Mouse (Mus musculus) heart, embryonic 11.5 days (tissue): ENCODE measurements around the gene Mcf2l. TPM values are rescaled to one million over a fixed set of nuclear protein-coding genes. Genes with fewer than 3 reads are reported as not detected.

Source experiments
- ATAC-seq: fragments of 200-750 bp; cut with Nextera tagmentation; replicated peaks from 2 replicates; pipeline ENCODE4 v1.8.0; 2017; ENCODE audit warnings: moderate library complexity; ENCODE audit not compliant: insufficient number of reproducible peaks, low FRiP score, low TSS enrichment
- H3K27ac ChIP-seq: fragments of 300-500 bp; sonication (generic); 2 replicates; pipeline ENCODE4 v1.5.1; 2014; ENCODE audit warnings: mild to moderate bottlenecking, low read depth, low read length
- H3K27me3 ChIP-seq: fragments of 300-500 bp; sonication (generic); 2 replicates; pipeline ENCODE4 v1.6.1; 2014; ENCODE audit warnings: mild to moderate bottlenecking, low read length, mixed read lengths; ENCODE audit not compliant: control insufficient read depth, insufficient read depth
- H3K36me3 ChIP-seq: fragments of 300-500 bp; sonication (generic); 2 replicates; pipeline ENCODE4 v1.6.1; 2014; ENCODE audit warnings: mild to moderate bottlenecking, low read length, moderate library complexity, mixed read lengths; ENCODE audit not compliant: control insufficient read depth, insufficient read depth
- H3K4me1 ChIP-seq: fragments of 300-500 bp; sonication (generic); 2 replicates; pipeline ENCODE4 v1.6.1; 2014; ENCODE audit warnings: low read length; ENCODE audit not compliant: control insufficient read depth, insufficient read depth
- H3K4me2 ChIP-seq: fragments of 300-500 bp; sonication (generic); 2 replicates; pipeline ENCODE4 v1.6.1; 2014; ENCODE audit warnings: mild to moderate bottlenecking, moderate library complexity
- H3K4me3 ChIP-seq: fragments of 300-500 bp; sonication (generic); 2 replicates; pipeline ENCODE4 v1.5.1; 2014; ENCODE audit warnings: low read depth, low read length
- H3K9ac ChIP-seq: fragments of 300-500 bp; sonication (generic); 2 replicates; pipeline ENCODE4 v1.6.1; 2014; ENCODE audit warnings: mild to moderate bottlenecking, low read depth, low read length, moderate library complexity
- H3K9me3 ChIP-seq: fragments of 300-500 bp; sonication (generic); replicated peaks from 2 replicates; pipeline ENCODE4 v1.6.1; 2016; ENCODE audit warnings: low read length; ENCODE audit not compliant: control insufficient read depth
- WGBS: fragments of 180-500 bp; shearing (Covaris S2); extraction: QIAGEN DNeasy Blood & Tissue Kit; methylation state at CpG from one replicate; pipeline ENCODE4 v1.1.7; 2014; ENCODE audit not compliant: insufficient replicate concordance; 5-methylcytosine and 5-hydroxymethylcytosine counted together
- polyA plus RNA-seq: library from polyadenylated mRNA; unstranded; fragments of >200 nt; fragmentation: Nextera tagmentation; extraction: Ambion mirVana; gene quantifications from 2 replicates; pipeline ENCODE4 v1.2.1, GENCODE M21; 2014

Gene Mcf2l
- polyA plus RNA-seq, 1 experiment from 2014 or later = 8.8 TPM

GRCm38 (mm10) chr8:12927204-12927983 lies 53.8 kb downstream of the Mcf2l start:
- no peak overlapping the region for H3K27ac ChIP-seq
- no peaks in the 10 kb centered on the region for H3K36me3 ChIP-seq
- WGBS = 57% methylated on average over 7 of the region's 7 CpGs
- no peak; the same call in 1 of the 2 replicates for ATAC-seq
- H3K9me3 ChIP-seq = no peaks in the 10 kb centered on the region
- H3K4me2 ChIP-seq = no peak overlapping the region
- 0 out of 2 replicates have a peak, but pooled peaks cover 4% of the 10 kb centered on the region for H3K4me1 ChIP-seq
- no peak overlapping the region for H3K9ac ChIP-seq
- H3K27me3 ChIP-seq = no peaks in the 10 kb centered on the region
- no peak overlapping the region for H3K4me3 ChIP-seq

GRCm38 (mm10) chr8:12928033-12928432 lies 54.4 kb downstream of the Mcf2l start:
- ATAC-seq = no peak
- Histone ChIP-seq H3K9me3 (no peaks in the 10 kb centered on the region), H3K36me3 (no peaks in the 10 kb centered on the region), H3K9ac (no peak overlapping the region), H3K4me3 (no peak overlapping the region), H3K27ac (no peak overlapping the region), H3K4me1 (0 out of 2 replicates have a peak, but pooled peaks cover 4% of the 10 kb centered on the region), H3K27me3 (no peaks in the 10 kb centered on the region), H3K4me2 (no peak overlapping the region)
- 91% methylated on average over 8 of the region's 8 CpGs for WGBS

- ATAC-seq = no peak
- no peak overlapping the region for H3K4me3 ChIP-seq
- 0 out of 2 replicates have a peak, but pooled peaks cover 4% of the 10 kb centered on the region for H3K4me1 ChIP-seq
- no peak overlapping the region for H3K9ac ChIP-seq
- H3K27me3 ChIP-seq = no peaks in the 10 kb centered on the region
- no peak overlapping the region for H3K4me2 ChIP-seq
- H3K36me3 ChIP-seq = no peaks in the 10 kb centered on the region
- H3K9me3 ChIP-seq = no peaks in the 10 kb centered on the region
- WGBS = 69% methylated on average over 5 of the region's 5 CpGs
- H3K27ac ChIP-seq = no peak overlapping the region
Observed at GRCm38 (mm10) chr8:12928931-12929330, 55.3 kb downstream of the Mcf2l start.

DNA sequence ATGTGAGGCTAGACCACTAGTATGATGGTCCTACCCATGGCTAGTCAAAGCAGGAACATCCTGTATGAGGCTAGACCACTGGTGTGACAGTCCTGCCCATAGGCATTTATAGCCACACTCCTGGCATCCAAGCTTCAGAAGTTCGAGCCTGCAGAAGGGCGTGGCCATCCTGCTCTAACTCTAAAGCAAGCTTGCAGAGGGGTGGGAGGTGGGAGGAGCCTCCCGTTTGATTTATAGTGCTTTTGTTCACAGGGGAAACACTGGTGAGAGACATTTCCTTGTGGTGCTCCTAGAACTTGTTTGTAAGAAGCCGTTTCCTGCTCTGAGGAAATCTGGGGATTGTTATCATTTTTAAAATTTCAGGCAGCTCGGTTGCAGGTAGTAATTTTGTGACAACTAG lies 56.7 kb downstream of the Mcf2l start:
- Histone ChIP-seq H3K4me1 (0 out of 2 replicates have a peak, but pooled peaks cover 4% of the 10 kb centered on the region), H3K9me3 (no peaks in the 10 kb centered on the region), H3K27me3 (no peaks in the 10 kb centered on the region), H3K36me3 (no peaks in the 10 kb centered on the region), H3K4me2 (no peak overlapping the region), H3K27ac (no peak overlapping the region), H3K4me3 (no peak overlapping the region), H3K9ac (no peak overlapping the region)
- WGBS = 32% methylated on average over 5 of the region's 5 CpGs
- no peak for ATAC-seq

- no peak overlapping the region for H3K27ac ChIP-seq
Observed at GRCm38 (mm10) chr8:12931426-12931825, 57.8 kb downstream of the Mcf2l start.

GRCm38 (mm10) chr8:12932520-12932919 lies 58.9 kb downstream of the Mcf2l start:
- no peaks in the 10 kb centered on the region for H3K27me3 ChIP-seq
- H3K36me3 ChIP-seq = no peaks in the 10 kb centered on the region
- no peak overlapping the region for H3K27ac ChIP-seq
- H3K4me3 ChIP-seq = no peak overlapping the region
- no peak overlapping the region for H3K4me2 ChIP-seq
- 0 out of 2 replicates have a peak, but pooled peaks cover 4% of the 10 kb centered on the region for H3K4me1 ChIP-seq
- ATAC-seq = no peak
- no peaks in the 10 kb centered on the region for H3K9me3 ChIP-seq
- no peak overlapping the region for H3K9ac ChIP-seq
- WGBS = 77% methylated on average over 8 of the region's 8 CpGs

More at GRCm38 (mm10) chr8:12931426-12931825, 57.8 kb downstream of the Mcf2l start:
- Histone ChIP-seq H3K4me3 (no peak overlapping the region), H3K4me2 (no peak overlapping the region), H3K9ac (no peak overlapping the region), H3K4me1 (no peaks in the 10 kb centered on the region), H3K27me3 (no peaks in the 10 kb centered on the region), H3K36me3 (no peaks in the 10 kb centered on the region), H3K9me3 (no peaks in the 10 kb centered on the region)
- 59% methylated on average over 11 of the region's 11 CpGs for WGBS
- ATAC-seq = no peak

GRCm38 (mm10) chr8:12933765-12934164 lies 60.2 kb downstream of the Mcf2l start:
- Histone ChIP-seq H3K27me3 (no peaks in the 10 kb centered on the region), H3K4me2 (no peak overlapping the region), H3K9ac (no peak overlapping the region), H3K27ac (no peak overlapping the region), H3K4me1 (0 out of 2 replicates have a peak, but pooled peaks cover 4% of the 10 kb centered on the region), H3K36me3 (no peaks in the 10 kb centered on the region), H3K9me3 (no peaks in the 10 kb centered on the region), H3K4me3 (no peak overlapping the region)
- WGBS = 59% methylated on average over 3 of the region's 3 CpGs
- ATAC-seq = no peak

GRCm38 (mm10) chr8:12934453-12935043 lies 60.9 kb downstream of the Mcf2l start:
- no peak for ATAC-seq
- H3K36me3 ChIP-seq = no peaks in the 10 kb centered on the region
- no peak overlapping the region for H3K4me3 ChIP-seq
- H3K4me1 ChIP-seq = 0 out of 2 replicates have a peak, but pooled peaks cover 4% of the 10 kb centered on the region
- H3K9ac ChIP-seq = no peak overlapping the region
- H3K27ac ChIP-seq = no peak overlapping the region
- no peaks in the 10 kb centered on the region for H3K9me3 ChIP-seq
- H3K27me3 ChIP-seq = no peaks in the 10 kb centered on the region
- no peak overlapping the region for H3K4me2 ChIP-seq
- 66% methylated on average over 8 of the region's 8 CpGs for WGBS
